Mouse (Mus musculus): Measurements from ENCODE around the gene Tspan18. TPM values are rescaled to one million over a fixed set of nuclear protein-coding genes. Genes with fewer than 3 reads are reported as not detected.

The Tspan18 gene
- polyA plus RNA-seq, 1 experiment from 2014 or later, result 34.5 TPM

DNA sequence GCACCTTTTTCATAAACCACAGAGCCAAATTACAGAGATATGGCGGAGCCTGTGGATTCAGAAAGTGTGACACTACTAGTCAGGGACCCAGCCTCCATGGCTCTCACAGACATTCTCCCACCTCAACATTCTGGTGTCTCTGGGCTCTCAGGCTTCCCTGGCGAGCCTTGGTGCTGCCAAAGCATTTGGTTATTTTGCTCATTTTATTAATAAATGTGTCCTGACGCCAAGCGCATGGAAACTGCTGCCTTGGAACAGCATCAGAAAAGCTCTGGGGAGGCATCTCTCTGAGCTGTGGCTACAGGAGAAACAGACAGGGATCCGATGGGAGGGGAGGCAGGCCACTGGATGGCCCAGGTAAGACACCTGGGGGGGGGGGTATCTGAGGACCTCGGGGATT is 162.4 kb downstream of the Tspan18 start:
- 74% methylated on average over 6 of the region's 6 CpGs for WGBS
- no peaks in the 10 kb centered on the region for H3K36me3 ChIP-seq (ENCODE audit: control insufficient read depth, insufficient read depth, low read length)
- ATAC-seq (ENCODE audit: low read depth), result no peak
- no peak for DNase-seq (ENCODE audit: low spot score)
- no peaks in the 10 kb centered on the region for H3K27me3 ChIP-seq (replicated peaks; ENCODE audit: control insufficient read depth, insufficient read depth, low read length)
- H3K27ac ChIP-seq (replicated peaks; ENCODE audit: low read depth, low read length), result no peak overlapping the region
- H3K9ac ChIP-seq (ENCODE audit: low read depth, low read length), result no peak overlapping the region
- no peak overlapping the region for H3K4me2 ChIP-seq (ENCODE audit: low read depth, low read length)
- H3K9me3 ChIP-seq (ENCODE audit: control insufficient read depth, low read length), result no peaks in the 10 kb centered on the region
- H3K4me1 ChIP-seq (ENCODE audit: control insufficient read depth, insufficient read depth, low read length), result peaks cover 21% of the 10 kb centered on the region; the same call in 1 of the 2 replicates
- H3K4me3 ChIP-seq (ENCODE audit: low read depth, low read length), result no peak overlapping the region

DNA sequence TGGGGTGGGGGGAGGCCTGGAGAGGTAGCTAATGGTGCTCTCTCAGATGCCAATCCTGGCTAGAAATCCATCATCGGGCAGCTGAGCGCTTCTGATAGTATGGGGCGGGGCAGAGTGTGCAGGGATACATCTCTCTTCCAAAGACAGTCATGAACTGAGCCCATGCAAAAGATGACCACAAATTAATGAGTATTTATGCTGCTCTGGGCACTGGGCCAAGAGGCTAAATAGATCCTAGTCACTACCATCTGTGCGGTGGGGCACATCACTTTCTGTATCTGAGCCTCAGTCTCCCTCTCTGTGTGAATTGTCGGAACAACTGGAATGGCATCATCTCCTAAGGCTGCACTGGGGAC is 163.5 kb downstream of the Tspan18 start:
- 72% methylated on average over 5 of the region's 5 CpGs for WGBS
- Histone ChIP-seq H3K9me3 (ENCODE audit: control insufficient read depth, low read length) (no peaks in the 10 kb centered on the region), H3K4me3 (ENCODE audit: low read depth, low read length) (no peak overlapping the region), H3K27ac (replicated peaks; ENCODE audit: low read depth, low read length) (no peak overlapping the region), H3K4me1 (ENCODE audit: control insufficient read depth, insufficient read depth, low read length) (peaks cover 11% of the 10 kb centered on the region; the same call in 1 of the 2 replicates), H3K4me2 (ENCODE audit: low read depth, low read length) (no peak overlapping the region), H3K9ac (ENCODE audit: low read depth, low read length) (no peak overlapping the region), H3K27me3 (replicated peaks; ENCODE audit: control insufficient read depth, insufficient read depth, low read length) (no peaks in the 10 kb centered on the region), H3K36me3 (ENCODE audit: control insufficient read depth, insufficient read depth, low read length) (no peaks in the 10 kb centered on the region)
- ATAC-seq (ENCODE audit: low read depth), result no peak
- DNase-seq (ENCODE audit: low spot score), result no peak

DNA sequence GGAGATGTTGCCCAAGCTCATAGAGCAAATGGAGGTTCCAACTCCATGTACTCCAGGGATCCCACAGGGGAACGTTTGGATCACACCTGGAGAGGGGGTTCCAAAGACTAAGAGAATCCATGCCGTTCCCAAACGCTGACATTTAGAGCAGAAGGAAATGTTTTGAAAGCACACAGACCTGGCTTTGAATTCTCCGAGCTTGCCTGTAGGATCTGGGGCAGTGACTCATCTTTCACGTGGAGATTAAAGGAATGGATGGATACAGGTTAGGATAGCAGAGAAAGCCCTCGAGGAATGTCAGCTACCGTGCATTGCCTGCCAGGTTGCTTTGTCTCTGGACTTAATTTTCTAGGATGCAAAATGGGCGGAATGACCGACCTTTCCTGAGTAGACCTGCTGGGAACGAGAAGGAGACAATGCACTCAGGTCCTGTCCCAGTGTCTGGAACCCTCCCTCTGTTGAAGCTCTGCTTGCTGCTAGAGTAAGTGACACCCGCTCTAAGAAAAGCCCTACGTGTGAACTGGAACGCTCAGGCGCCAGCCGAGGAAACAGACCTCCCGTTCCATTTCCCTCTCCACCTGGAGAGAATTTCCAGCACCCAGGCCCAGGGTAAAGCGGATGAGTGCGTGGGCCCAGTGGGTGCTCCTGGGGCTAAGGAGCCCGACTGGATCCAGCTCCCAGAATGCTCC is 164.0 kb downstream of the Tspan18 start:
- DNase-seq (ENCODE audit: low spot score) (no peak), ATAC-seq (ENCODE audit: low read depth) (no peak; the same call in 1 of the 2 replicates)
- Histone ChIP-seq H3K4me1 (ENCODE audit: control insufficient read depth, insufficient read depth, low read length) (peaks cover 6% of the 10 kb centered on the region; the same call in 1 of the 2 replicates), H3K4me3 (ENCODE audit: low read depth, low read length) (no peak overlapping the region), H3K4me2 (ENCODE audit: low read depth, low read length) (no peak overlapping the region), H3K27me3 (replicated peaks; ENCODE audit: control insufficient read depth, insufficient read depth, low read length) (no peaks in the 10 kb centered on the region), H3K9ac (ENCODE audit: low read depth, low read length) (no peak overlapping the region), H3K27ac (replicated peaks; ENCODE audit: low read depth, low read length) (no peak overlapping the region), H3K9me3 (ENCODE audit: control insufficient read depth, low read length) (no peaks in the 10 kb centered on the region), H3K36me3 (ENCODE audit: control insufficient read depth, insufficient read depth, low read length) (no peaks in the 10 kb centered on the region)
- 57% methylated on average over 19 of the region's 19 CpGs for WGBS

DNA sequence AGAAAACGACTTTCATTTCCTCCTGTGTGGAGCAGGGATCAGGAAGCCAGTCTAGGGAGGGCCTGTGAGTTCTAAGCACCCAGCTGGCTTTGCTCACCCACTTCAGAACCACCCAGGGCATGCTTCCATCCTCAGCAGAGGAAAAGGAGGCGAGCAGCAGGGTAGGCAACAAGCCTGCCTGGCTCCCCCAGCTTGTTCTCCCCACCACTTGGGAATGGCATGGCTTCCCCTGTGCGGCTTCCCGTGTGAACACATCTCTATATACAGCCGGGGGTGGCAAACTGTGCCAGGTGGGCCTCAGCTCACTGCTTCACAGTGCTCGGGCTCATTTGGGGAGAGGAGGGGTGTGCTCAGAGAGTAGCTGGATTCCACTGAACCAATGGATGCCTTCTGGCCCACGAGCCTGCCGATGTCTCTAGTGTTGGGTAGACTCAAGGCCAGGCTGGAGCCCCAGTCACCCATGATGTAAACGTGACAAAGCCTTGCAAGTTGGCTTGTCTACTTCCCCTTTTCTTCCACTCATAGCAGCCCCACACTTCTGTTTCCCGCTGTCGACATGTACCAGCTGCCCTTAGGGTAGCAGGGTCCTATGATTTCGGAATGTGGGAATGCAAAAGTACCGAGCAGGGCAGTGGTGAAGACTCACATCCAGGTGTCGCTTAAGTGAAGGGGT is 167.4 kb downstream of the Tspan18 start:
- no peaks in the 10 kb centered on the region for H3K36me3 ChIP-seq (ENCODE audit: control insufficient read depth, insufficient read depth, low read length)
- H3K9ac ChIP-seq (ENCODE audit: low read depth, low read length), result no peak overlapping the region
- ATAC-seq (ENCODE audit: low read depth), result no peak
- no peaks in the 10 kb centered on the region for H3K9me3 ChIP-seq (ENCODE audit: control insufficient read depth, low read length)
- WGBS, result 77% methylated on average over 14 of the region's 14 CpGs
- H3K4me3 ChIP-seq (ENCODE audit: low read depth, low read length), result no peak overlapping the region
- no peaks in the 10 kb centered on the region for H3K27me3 ChIP-seq (replicated peaks; ENCODE audit: control insufficient read depth, insufficient read depth, low read length)
- DNase-seq (ENCODE audit: low spot score), result no peak
- H3K4me1 ChIP-seq (ENCODE audit: control insufficient read depth, insufficient read depth, low read length), result peaks cover 11% of the 10 kb centered on the region; the same call in 1 of the 2 replicates
- H3K4me2 ChIP-seq (ENCODE audit: low read depth, low read length), result no peak overlapping the region
- H3K27ac ChIP-seq (replicated peaks; ENCODE audit: low read depth, low read length), result no peak overlapping the region

DNA sequence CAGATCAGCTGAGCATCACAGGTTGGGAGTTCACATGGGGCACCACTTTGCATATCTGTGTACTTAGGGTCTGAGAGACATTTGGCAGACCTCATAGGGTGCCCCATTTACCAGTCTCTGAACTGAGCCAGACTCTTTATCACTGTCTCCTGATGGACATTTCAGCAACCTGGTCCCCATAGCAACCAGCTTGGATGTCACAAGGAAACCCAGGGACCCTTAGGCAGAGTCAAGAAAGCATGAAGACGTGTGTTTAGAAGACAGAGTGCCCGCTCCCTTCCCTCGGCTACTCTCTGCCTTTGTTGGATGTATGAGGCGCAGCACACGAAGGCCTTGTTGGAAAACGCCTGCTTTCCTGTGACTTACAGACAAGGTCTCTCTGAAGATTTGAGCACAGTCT is 168.0 kb downstream of the Tspan18 start:
- Histone ChIP-seq H3K27me3 (replicated peaks; ENCODE audit: control insufficient read depth, insufficient read depth, low read length) (no peaks in the 10 kb centered on the region), H3K27ac (replicated peaks; ENCODE audit: low read depth, low read length) (no peak overlapping the region), H3K4me2 (ENCODE audit: low read depth, low read length) (no peak overlapping the region), H3K4me3 (ENCODE audit: low read depth, low read length) (no peak overlapping the region), H3K9me3 (ENCODE audit: control insufficient read depth, low read length) (no peaks in the 10 kb centered on the region), H3K36me3 (ENCODE audit: control insufficient read depth, insufficient read depth, low read length) (no peaks in the 10 kb centered on the region), H3K9ac (ENCODE audit: low read depth, low read length) (no peak overlapping the region), H3K4me1 (ENCODE audit: control insufficient read depth, insufficient read depth, low read length) (peaks cover 11% of the 10 kb centered on the region; the same call in 1 of the 2 replicates)
- DNase-seq (ENCODE audit: low spot score), result no peak
- no peak for ATAC-seq (ENCODE audit: low read depth)
- 71% methylated on average over 6 of the region's 6 CpGs for WGBS

DNA sequence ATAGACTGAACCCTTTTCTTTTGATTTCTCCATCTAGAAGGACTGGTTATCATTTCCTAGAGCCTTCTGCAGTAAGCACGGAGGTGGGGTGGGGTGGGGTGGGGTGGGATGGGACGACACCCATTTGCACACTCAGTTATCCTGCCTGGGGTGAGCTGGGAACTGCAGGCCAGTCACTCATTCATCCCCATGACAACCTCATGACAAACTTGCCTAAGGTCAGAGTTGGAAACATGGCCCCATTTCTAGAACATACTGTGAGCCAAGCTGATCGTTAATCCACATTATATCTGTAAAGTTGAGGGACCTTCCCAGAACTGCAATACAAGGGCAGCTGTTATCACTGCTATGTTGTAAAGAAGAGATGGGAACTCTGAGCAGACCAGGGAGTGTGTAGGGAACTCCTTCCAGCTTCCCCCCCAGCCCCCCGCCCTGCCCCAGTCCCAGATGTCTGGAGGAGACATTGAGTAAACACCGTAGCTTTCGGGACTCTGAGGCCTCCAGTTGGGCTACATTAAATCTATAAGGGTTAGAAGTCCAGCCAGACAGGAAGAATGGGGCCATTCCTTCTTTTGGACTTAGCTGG is 170.5 kb downstream of the Tspan18 start:
- Histone ChIP-seq H3K4me1 (ENCODE audit: control insufficient read depth, insufficient read depth, low read length) (0 out of 2 replicates have a peak, but pooled peaks cover 7% of the 10 kb centered on the region), H3K9me3 (ENCODE audit: control insufficient read depth, low read length) (no peaks in the 10 kb centered on the region), H3K4me2 (ENCODE audit: low read depth, low read length) (no peak overlapping the region), H3K27me3 (replicated peaks; ENCODE audit: control insufficient read depth, insufficient read depth, low read length) (no peaks in the 10 kb centered on the region), H3K9ac (ENCODE audit: low read depth, low read length) (no peak overlapping the region), H3K36me3 (ENCODE audit: control insufficient read depth, insufficient read depth, low read length) (no peaks in the 10 kb centered on the region), H3K27ac (replicated peaks; ENCODE audit: low read depth, low read length) (no peak overlapping the region), H3K4me3 (ENCODE audit: low read depth, low read length) (no peak overlapping the region)
- ATAC-seq (ENCODE audit: low read depth) (no peak), DNase-seq (ENCODE audit: low spot score) (no peak)
- 82% methylated on average over 6 of the region's 6 CpGs for WGBS

DNA sequence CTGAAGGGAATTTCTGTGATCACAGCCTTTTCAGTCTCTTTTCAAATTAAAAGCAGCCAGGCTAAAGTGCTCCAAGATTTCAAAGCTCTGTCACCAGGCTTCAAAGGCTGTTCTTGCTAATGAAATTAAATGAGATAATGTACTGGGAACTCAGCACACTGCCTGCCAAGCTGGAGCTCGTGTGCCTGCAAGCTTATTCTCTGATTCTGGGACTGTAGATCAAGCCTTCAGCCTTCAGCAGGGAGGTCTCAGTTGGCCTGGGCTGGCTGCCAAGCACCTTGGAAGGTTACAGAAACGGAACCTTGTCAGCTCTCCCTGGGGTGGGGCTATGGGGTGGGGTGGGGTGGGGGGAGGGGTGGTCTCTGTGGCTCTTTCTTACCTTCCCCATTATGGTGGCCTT is 171.0 kb downstream of the Tspan18 start:
- ATAC-seq (ENCODE audit: low read depth), result no peak
- 2% methylated on average over 2 of the region's 2 CpGs for WGBS
- no peak for DNase-seq (ENCODE audit: low spot score)
- no peak overlapping the region for H3K4me2 ChIP-seq (ENCODE audit: low read depth, low read length)
- no peaks in the 10 kb centered on the region for H3K27me3 ChIP-seq (replicated peaks; ENCODE audit: control insufficient read depth, insufficient read depth, low read length)
- no peaks in the 10 kb centered on the region for H3K9me3 ChIP-seq (ENCODE audit: control insufficient read depth, low read length)
- 0 out of 2 replicates have a peak, but pooled peaks cover 7% of the 10 kb centered on the region for H3K4me1 ChIP-seq (ENCODE audit: control insufficient read depth, insufficient read depth, low read length)
- no peak overlapping the region for H3K27ac ChIP-seq (replicated peaks; ENCODE audit: low read depth, low read length)
- no peak overlapping the region for H3K9ac ChIP-seq (ENCODE audit: low read depth, low read length)
- H3K36me3 ChIP-seq (ENCODE audit: control insufficient read depth, insufficient read depth, low read length), result no peaks in the 10 kb centered on the region
- H3K4me3 ChIP-seq (ENCODE audit: low read depth, low read length), result no peak overlapping the region

DNA sequence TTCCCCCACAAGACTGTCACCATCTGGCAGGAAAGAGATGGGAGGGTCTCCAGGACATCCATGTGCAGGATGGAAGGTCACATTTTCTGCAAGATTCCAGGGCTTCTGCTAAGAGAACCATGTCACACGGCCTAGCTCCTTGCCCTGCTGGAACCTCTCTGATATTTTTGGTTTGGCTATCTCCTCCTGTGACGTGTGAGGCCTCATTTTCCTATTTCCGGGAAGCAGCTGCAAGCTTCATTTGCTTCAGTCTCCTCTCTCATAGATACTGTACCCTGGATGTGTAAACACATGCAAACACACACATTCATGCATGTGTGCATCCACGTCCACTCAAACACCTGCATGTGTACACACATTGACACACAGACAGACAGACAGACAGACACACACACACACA is 171.5 kb downstream of the Tspan18 start:
- Histone ChIP-seq H3K9me3 (ENCODE audit: control insufficient read depth, low read length) (no peaks in the 10 kb centered on the region), H3K4me3 (ENCODE audit: low read depth, low read length) (no peak overlapping the region), H3K36me3 (ENCODE audit: control insufficient read depth, insufficient read depth, low read length) (no peaks in the 10 kb centered on the region), H3K27me3 (replicated peaks; ENCODE audit: control insufficient read depth, insufficient read depth, low read length) (no peaks in the 10 kb centered on the region), H3K27ac (replicated peaks; ENCODE audit: low read depth, low read length) (no peak overlapping the region), H3K9ac (ENCODE audit: low read depth, low read length) (no peak overlapping the region), H3K4me1 (ENCODE audit: control insufficient read depth, insufficient read depth, low read length) (0 out of 2 replicates have a peak, but pooled peaks cover 7% of the 10 kb centered on the region), H3K4me2 (ENCODE audit: low read depth, low read length) (no peak overlapping the region)
- DNase-seq (ENCODE audit: low spot score) (no peak), ATAC-seq (ENCODE audit: low read depth) (no peak)
- 68% methylated on average over 4 of the region's 4 CpGs for WGBS

Measured in embryonic facial prominence, embryonic 14.5 days (tissue).